Mouse (Mus musculus) lung, adult 2 months (tissue): ENCODE measurements around the gene Sprr3.

Experiments
- CTCF ChIP-seq: fragments of 200-500 bp; IDR thresholded peaks from 2 replicates; pipeline ENCODE4 v1.5.1; 2011; ENCODE audit warnings: mild to moderate bottlenecking, low read length, control low read depth; ENCODE audit not compliant: insufficient read depth
- POLR2A ChIP-seq: fragments of 200-500 bp; IDR thresholded peaks from 2 replicates; pipeline ENCODE4 v1.6.1; 2011; ENCODE audit warnings: low read depth, mild to moderate bottlenecking, control low read depth, low read length, borderline replicate concordance; ENCODE audit errors: extremely low read depth

GRCm38 (mm10) chr3:92407691-92408090 is 50.8 kb downstream of the Sprr3 start, which contains the start of gene Sprr2i:
- TF ChIP-seq POLR2A (no peak), CTCF (no peak)
